Mouse (Mus musculus) gonadal fat pad, adult 2 months (tissue): Measurements from ENCODE around the gene Fgfr2. TPM values are rescaled to one million over a fixed set of nuclear protein-coding genes. Genes with fewer than 3 reads are reported as not detected.
"Not testable (repeated sequence)": the region's sequence is repeated elsewhere in the genome, so short reads cannot be mapped to it uniquely, and the experiment has no call there.

Source experiments
- DNase-seq: peaks from one replicate; pipeline ENCODE4 v3.0.0-alpha.2; 2012; ENCODE audit warnings: low read depth
- polyA plus RNA-seq: library from polyadenylated mRNA; depleted of rRNA; stranded (reverse); fragments of >200 nt; gene quantifications from 2 replicates; pipeline ENCODE4 v1.2.3, GENCODE M21; 2012

The Fgfr2 gene
- polyA plus RNA-seq, 1 experiment = 33.3 TPM

DNA sequence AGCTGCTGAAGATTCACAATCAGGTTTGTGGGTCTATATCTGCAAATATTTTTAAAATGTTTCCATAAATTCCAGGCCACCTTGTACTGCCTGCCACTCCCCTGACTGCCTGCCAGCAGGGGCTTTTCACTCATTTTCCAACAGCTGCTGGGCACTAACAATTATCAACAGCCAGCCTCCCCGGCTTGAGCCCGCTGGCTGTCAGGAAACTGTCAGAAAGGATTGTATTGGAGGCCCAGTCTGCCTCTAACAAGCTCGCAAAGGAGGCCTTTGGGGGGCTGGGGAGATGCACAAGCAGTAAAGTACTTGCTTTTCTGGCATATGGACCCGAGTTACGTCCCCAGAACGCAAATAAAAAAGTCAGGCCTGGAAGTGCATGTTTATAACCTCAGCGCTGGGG, 664.7 kb downstream of the Fgfr2 start:
- no peak for DNase-seq

DNA sequence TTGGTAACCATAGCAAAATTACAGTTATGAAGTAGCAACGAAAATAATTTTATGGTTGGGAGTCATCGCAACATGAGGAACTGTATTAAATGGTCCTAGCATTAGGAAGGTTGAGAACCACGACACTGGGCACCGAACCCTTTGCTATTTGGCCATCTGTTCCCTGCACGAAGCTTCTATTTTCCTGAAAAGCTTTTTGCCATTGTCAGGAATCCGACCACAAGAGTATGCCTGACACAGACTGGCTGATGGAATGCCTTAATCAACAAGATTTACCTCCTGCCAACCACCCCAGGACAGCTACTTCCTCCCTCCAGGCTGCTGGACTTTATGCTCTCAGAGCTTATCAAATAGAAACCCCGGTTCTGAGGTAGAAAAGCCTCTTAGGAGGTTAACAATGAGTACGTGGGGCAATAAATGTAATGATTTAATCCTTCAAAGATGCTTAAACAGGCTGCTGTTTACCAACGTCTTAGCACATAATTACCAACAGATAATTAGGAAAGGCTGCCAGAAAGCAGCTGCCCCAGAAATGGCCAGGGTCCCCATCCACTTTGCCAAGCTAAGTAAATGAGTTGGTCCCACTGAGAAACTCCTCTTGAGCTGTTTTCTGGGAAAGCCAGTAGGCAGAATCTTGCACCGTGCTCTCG, 668.0 kb downstream of the Fgfr2 start:
- no peak for DNase-seq

DNA sequence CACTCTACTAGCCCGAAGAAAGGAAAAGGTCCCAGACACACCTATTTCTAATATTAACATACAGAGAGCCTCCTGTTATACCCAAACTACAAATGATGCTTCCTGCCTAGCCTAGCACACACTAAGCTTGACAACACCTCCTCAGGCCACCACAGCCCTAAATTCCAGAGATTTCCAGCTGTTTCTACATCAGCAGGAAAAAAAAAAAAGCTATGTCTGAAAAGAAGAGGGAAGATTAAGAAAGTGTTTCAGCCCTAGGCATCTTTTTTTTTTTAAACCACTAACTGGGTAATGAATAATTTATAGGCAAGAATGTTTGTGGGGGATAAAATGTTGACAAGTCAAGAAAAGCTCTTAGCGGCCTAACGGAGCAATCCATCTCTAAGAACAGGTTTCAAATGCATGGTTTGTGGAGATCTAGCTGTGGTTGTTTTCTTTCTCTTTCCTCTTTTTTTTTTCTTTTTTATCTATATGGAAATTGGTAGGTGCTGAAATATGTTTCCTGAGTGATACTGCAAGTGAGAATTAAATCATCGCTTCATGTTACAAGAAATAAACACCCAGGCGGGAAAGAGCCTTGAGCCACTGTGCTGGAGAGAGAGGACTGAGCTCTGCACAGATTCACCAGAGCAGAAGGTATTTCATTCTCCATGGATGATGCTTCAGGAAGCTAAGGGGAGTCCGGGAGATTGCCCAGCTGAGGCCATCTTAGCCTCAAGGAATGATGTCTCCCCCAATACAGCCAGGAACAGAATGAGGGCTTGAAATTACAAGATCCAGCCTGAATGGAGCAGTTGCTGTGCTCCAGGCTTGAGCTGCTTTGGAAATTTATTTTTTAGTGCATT, 673.0 kb downstream of the Fgfr2 start:
- no peak for DNase-seq

DNA sequence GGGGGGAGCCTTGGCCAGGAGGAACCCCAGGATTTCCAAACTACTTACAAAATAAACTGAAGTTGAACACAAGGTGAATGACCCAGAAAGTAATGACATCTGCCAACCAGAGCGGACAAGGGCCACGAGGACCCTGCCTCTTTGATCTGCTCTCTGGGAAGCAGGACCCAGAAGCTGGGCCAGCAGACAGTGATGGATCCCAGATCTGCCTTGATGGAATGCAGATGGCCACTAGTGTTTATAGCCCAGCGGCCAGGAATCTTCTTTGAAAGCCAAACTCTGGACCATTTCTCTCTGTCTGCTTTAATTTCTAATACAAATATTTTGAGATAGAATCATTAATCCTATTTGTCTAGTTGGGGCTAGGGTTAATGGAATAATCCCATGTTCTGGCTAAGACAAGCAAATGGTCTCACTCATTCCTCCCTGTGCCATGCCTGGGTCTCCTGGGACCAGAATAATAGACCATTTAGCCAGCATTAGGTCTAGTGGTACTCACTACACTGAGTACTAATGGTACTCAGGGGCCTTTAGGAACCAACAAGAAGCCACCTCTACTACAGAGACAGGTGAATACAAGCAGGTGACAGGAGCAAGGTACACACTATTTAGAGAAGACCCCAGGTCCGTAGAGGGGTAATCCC, 674.5 kb downstream of the Fgfr2 start:
- DNase-seq = no peak

DNA sequence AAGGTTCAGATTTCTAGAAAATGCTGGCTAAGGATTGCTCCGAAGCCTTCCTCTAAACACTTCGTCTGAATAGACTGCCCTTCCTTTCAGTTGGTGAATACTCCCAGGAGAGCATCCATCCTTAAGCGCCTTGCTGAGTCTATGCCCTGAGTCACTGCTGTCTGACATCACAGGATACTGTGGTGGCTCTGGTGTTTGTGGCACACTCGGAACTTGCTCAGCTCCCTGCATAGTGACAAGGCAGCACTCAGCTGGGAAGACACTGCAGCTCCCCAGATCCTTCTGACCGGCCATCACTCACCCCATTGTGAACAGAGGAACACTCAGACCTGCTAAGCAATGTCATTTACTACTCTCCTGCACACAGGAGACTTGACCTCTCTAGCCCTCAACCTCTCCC, 675.6 kb downstream of the Fgfr2 start:
- DNase-seq = no peak

DNA sequence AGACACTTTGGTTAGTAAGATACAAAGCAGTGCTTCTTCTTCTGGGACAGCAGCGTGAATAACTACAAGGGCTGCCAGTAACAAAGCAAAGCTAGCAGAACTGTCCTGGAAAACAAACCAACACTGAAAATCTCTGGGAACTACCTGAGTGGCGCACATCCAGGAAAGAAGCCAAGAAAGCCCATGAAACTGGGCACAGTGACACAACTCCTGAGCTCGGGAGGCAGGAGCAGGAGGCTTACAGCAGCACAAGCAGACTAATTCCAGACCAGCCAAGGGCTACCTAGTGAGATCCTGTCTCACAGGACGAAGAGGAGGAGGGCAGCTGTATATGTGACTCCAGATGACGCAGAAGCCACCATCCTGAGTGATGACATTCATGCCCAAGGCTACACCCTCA, 676.3 kb downstream of the Fgfr2 start:
- DNase-seq = no peak

DNA sequence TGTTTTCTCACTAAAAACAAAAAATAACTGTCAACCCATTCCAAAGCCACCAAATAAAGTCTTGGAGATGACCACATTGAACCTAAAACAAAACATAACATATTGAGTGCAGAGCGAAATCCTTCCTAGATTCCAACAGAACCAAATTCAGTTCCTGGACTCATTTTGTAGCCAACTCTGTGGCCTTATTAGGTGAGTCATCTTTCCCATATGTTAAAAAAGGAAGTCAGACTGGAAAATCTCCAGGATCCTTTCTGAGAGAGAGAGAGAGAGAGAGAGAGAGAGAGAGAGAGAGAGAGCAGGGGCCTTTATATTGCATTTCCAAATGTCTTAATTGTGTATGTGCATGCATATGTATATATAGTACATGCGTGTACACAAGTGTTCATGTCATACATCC, 678.9 kb downstream of the Fgfr2 start:
- no peak for DNase-seq

DNA sequence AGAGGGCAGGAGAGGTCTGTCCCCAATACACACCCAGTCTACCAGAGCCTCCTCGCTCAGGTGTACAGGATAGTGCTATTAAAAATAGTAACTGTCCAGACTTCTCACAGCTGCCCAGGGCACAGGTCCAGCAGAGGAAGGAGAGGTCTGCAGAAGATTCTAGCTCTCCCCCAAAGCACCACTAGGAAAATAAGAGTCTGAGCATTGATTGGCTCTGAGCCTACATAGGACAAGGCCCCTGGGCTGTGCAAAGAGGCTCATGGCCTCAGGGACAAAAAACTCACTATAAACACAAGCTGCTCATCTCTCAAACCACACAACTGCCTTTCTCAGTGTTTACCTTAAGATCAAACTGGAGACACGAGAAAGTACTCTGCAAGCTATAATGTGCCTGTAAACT, 679.4 kb downstream of the Fgfr2 start:
- DNase-seq = no peak

DNA sequence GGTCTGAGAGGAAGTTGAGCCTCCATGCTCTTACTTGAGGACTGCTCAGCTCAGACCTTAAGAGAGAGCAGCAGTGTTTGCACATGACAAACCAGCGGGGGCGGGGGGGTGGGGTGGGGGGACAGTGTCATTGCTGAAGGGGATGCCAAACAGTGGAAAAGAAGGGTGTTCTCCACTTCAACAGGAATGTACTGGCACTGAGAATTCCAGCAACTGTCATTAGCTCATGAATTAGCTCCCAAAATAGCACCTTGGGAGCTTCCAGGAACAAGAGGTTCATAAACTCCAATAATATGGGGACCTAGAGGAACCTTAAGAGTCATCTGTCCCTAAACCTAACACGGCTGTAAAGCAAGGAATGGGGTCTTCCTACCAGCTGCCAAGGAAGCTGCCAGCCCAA, 680.0 kb downstream of the Fgfr2 start:
- DNase-seq = no peak

DNA sequence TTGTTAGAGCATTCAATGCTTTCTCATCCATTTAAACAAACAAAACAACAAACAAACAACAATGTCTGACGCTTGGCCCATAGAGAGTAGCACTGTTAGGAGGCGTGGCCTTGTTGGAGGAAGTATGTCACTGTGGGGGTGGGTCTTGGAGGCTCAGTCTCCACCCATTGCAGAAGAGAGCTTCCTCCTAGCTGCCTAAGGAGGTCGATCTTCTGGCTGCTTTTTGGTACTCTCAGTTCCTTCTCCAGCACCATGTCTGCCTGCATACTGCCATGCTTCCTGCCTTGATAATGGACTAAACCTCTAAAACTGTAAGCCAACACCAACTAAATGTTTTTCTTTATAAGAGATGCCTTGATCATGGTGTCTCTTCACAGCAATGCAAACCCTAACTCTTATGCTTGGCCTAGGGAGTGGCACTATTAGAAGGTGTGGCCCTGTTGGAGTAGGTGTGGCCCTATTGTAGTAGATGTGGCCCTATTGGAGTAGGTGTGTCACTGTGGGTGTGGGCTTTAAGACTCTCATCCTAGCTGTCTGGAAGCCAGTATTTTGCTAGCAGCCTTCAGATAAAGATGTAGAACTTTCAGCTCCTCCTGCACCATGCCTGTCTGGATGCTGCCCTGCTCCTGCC, 680.9 kb downstream of the Fgfr2 start:
- DNase-seq = not testable (repeated sequence)

DNA sequence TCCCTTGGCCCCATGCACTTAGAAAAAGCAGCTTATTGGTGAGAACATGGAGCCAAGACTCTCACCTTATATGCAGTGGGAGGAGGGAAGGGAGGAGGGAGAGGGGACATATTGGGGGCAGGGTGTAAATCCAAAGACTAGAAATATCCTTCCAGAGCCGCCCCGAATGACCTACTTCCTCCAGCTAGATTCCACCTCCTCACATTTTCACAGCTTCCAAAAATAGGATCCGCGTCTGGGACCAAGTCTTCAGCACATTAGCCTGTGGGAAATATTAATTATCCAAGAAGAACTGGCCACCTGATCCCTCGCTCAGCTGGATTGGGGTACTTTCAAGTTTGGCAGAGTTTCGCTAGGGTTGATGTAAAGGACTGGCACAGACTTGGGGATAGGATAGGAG, 683.2 kb downstream of the Fgfr2 start:
- DNase-seq = no peak

DNA sequence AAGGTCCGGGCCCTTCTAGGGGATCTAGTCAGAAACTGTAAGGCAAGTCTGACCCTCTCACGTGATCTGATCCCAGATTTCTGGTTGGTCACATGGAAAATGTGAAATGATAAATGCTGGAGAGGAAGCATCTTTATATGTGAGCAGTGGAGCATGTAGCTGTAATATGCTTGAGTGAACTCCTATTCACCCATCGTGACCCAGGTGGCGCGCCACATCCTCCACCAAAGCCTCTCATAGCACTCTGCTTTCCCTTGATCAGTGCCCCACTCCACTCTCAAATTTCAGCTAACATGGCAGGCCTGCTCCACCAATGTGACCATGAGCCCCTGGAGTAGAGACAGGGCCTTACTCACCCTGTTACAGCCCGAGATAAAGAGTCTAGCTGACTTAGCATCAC, 685.1 kb downstream of the Fgfr2 start:
- DNase-seq = no peak

DNA sequence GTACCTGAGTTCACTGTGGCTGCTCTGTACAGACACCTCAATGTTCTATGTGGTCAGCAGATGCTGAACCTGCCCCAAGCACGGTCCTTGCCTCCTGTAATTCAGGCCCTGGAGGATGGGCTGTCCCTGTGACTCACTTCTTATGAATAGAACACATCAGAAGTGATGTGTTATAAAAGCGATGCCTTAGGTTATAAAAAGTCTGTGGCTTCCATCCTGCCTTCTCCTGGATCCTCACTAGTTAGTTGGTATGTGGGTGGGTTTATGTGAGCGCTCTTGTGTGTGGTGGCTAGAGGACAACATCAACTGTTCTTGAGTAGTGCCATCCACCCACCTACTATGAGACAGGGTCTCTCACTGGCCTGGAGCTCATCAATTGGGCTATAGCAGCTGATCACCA, 685.7 kb downstream of the Fgfr2 start:
- DNase-seq = no peak

DNA sequence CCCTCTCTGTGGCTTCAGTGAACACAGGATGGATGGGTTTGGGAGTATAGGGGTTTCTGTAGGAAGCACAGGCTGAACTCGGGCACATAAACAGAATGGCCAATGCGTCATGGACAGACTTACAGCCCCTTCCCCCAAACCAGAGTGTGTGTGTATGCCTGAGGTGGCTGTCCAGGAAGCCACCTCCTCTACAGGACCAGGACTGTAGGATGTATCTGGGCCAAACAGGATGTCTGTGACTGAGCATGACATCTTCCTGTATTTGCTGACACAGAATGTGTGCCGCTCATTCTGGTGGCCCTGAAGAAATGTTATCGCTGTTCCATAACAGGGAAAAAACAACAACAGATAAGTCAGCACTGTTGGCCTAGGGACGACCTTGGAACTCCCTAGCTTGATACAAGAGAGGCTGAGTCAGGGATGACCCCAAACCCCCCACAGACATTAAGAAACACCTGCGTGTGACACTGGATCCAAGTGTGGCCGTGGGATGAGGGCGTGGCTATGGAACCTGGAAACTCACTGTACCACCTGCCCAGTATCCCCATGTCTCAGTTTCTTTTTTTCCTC, 687.6 kb downstream of the Fgfr2 start:
- DNase-seq = no peak

DNA sequence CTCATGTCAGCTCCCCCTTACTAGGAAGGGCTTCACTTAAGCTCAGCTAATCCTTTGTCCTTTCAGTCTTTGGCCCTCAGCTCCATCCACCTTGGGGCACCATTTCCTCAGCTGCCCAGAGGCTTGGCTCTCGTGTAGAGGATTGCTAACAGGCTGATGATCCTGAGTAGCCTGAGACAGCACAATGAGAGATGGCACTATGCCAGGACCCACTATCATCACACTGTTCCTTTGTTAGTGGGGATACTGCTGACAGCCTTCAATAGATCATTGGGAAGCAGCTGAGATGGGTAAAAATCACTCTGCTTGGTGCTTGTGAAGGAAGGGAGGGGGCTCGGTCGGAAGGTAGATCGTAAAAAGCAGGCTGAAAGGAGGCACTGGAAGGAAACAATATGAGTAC, 693.8 kb downstream of the Fgfr2 start:
- DNase-seq = no peak

DNA sequence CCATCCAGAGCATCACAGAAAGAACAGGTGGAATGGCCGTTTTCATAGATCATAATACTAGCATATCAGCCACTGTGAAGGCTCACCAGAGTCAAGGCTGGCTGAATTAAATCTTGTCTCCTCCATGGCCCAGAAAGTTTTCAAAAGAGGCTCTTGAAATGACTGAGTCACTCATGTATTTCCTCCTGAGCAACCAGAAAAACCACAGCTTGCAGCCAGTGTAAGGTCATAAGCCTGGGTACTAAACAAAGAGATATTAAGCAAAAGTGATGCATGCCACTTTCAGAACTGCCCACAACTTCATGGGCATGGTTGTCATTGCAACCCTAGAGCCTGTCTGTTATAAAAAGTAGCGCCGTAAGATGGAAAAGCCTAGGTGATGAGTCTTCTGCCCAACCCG, 694.8 kb downstream of the Fgfr2 start:
- no peak for DNase-seq

DNA sequence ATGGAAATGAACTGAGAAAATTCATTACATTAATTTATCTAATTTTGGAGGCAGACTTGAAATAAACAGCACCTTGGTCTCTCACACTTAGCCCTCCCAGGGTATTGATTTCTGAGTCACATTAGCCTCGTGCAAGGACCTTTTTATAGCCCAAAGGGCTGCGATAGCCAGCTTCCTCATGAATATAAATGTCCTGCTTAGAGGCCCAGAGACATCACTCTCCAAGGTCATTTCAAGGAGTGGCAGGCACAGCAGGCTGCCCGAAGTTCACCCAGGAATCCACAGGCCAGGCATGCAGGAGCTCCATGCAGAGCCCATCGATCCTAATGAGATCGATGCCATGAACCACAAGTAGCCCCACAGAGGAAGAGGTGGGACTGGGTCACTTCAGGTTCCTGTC, 697.1 kb downstream of the Fgfr2 start:
- no peak for DNase-seq

DNA sequence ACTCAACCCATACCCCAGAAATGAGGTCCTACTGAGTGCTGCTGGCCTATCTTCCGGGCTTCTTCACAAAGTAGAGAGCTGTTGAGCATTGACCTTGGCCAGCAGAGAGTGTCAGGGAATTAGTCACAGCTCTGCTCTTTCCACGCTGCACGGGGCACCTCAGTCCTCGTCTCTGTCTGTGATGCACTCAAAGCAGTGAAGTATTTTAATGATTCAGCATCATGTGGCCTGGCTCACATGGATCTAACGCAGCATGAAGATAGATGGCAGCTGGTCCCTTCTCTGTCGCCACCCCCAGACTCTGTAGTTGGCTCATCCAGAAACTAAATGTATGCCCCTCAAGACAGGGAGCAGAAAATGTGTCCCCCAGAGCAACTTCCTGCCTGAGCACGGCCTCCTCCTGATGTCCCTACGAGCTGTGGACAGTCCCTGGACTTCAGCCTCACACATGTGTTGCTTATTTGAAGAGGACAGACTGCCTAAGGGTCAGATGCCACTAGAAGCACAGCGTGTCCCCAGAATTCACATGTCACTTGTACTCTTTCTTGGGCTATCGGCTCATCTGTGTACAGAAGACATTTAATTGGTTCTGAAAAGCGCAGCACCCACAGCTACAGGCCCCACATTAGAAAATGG, 697.7 kb downstream of the Fgfr2 start:
- DNase-seq = no peak

DNA sequence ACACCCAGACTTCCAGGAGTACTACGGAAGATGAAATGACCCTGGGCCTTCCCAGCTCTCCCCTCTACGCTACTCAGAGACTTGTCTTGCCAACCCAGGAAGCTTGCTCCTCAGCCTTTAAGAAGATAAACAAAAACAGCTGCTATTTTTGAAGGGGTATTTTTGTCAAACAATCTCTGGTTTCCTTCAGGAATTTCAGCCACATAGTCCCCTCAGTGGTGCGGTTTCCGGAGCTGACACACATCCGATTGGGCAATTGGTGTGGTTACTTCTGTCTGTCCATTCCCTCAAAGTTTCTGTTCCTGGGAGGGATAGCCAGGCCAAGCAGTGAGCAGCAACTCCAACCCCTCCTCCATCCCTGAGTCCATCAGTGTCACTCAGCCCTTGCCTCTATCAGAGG, 699.6 kb downstream of the Fgfr2 start:
- no peak for DNase-seq

DNA sequence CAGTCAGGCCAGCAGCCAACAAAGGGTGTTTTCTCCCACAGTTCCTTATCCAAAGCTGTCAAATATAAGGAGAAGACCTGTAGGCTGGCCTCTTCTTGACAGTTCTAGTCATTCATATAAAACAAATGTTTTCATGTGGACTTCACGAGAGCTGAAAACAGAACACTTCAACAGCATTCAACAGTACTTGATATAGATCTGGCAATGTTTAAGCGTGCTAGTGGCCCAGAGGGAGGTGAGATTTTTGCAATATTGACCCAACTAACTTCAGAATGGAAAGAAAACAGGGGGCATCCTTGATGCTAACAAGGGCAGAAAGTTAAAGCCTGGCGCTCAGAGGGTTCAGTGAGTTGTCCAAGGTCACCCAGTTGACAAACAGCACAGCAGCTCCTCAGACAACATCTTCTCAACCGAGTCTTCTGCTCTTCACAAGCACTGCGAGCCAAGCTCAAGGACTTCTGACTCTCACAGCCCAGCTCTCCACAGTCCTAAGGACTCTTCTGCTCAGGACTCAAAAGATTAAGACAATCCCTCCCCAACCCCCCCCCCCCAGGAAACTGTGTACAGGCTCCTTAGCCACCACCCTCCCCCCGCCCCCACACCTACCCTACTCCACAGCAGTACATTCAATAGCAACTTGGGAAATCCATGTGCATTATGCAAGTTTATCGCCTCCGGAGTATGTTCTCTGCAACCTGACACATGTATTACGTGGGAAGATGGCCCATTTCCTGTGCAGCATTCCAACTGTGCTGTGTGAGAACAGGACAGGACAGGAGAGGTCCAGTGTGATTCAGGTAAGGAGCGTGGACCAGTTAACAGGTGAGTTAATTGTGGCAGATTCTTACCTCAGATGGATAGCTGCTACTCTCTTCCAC, 703.5 kb downstream of the Fgfr2 start:
- DNase-seq = peak; percentile 73

DNA sequence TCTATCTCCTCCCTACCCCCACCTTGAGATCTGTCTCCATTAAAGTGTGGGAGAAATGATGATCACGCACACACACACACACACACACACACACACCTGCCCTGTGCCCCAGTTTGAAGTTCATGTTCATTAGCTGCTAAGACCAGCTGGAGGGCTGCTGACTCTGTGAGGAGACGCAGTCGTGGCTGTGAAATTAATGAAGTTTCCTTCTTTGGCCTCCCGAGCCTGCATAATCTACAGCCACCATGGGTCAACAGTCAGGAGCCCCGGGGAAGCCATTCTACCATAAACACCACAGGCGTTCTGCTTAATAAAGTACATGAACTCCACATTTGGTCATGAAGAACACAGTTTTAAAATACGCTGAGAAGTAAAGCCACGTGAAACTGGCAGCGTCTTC, 706.3 kb downstream of the Fgfr2 start:
- DNase-seq = no peak
